Comparison of ENCODE assay signal across 8 mouse cellular contexts in genomic region chr8:83782832-83783558, GRCm38 (mm10). TPM values are rescaled to one million over a fixed set of nuclear protein-coding genes. Genes with fewer than 3 reads are reported as not detected.
DNase-seq lines count a peak whose midpoint lies in the region; ATAC-seq and TF ChIP-seq lines count a peak whose summit lies in the region.

No protein-coding gene starts in this region.

- peak; percentile 33 to 96; a peak in 3 of 4 replicates for TF ChIP-seq CTCF in CH12.LX (conservative IDR thresholded peaks at IDR 0.05 in 1 of 2, IDR thresholded peaks at IDR 0.05 in 1 of 2; ENCODE audit: low read depth in 2 of 2, low read length in 2 of 2)

- no peak overlapping the region for H3K4me3 ChIP-seq in CH12.LX (replicated peaks in 1 of 3; ENCODE audit: low read depth in 2 of 3, low read length in 2 of 3, poor library complexity in 1 of 3)
- H3K4me3 ChIP-seq in forebrain, embryonic 14.5 days (ENCODE audit: low read depth, low read length): no peak overlapping the region
- H3K4me3 ChIP-seq in liver, embryonic 16.5 days (ENCODE audit: low read depth, low read length): no peak overlapping the region
- no peak overlapping the region for H3K4me3 ChIP-seq in neural tube, embryonic 12.5 days
- H3K4me3 ChIP-seq in stomach, embryonic 16.5 days (replicated peaks; ENCODE audit: low read length): no peak overlapping the region

- no peaks in the 10 kb centered on the region for H3K79me2 ChIP-seq in CH12.LX (replicated peaks; ENCODE audit: control insufficient read depth, extremely low read depth, insufficient read depth, poor library complexity, severe bottlenecking)

- intact Hi-C loops in heart, postnatal 10 days (cut with DNase I): loop anchor here (1.0 to 5.0 kb wide), 5 partner anchors 58 to 172 kb away; partner anchors contain the start of genes Asf1b and Gm10644

- no peak overlapping the region for H3K4me2 ChIP-seq in CH12.LX (ENCODE audit: insufficient read depth, low read depth, poor library complexity, severe bottlenecking)
- H3K4me2 ChIP-seq in forebrain, embryonic 14.5 days (ENCODE audit: low read length): peak overlapping the region; percentile 33; the same call in 1 of the 2 replicates
- 0 out of 2 replicates have a peak overlapping the region, but pooled peaks have one; percentile 12 for H3K4me2 ChIP-seq in liver, embryonic 16.5 days (ENCODE audit: low read depth, low read length)
- H3K4me2 ChIP-seq in neural tube, embryonic 12.5 days (replicated peaks): peak overlapping the region; percentile 44
- H3K4me2 ChIP-seq in stomach, embryonic 16.5 days (ENCODE audit: low read depth, low read length): peak overlapping the region; percentile 33

- ATAC-seq in forebrain, embryonic 14.5 days: peak; percentile 83
- ATAC-seq in liver, embryonic 16.5 days (ENCODE audit: low read depth): peak; percentile 41
- ATAC-seq in neural tube, embryonic 12.5 days (ENCODE audit: low FRiP score, low read depth): peak; percentile 83
- peak; percentile 72; the same call in 1 of the 2 replicates for ATAC-seq in stomach, embryonic 16.5 days (ENCODE audit: insufficient read depth, low FRiP score)

- TF ChIP-seq POLR2A in CH12.LX (IDR thresholded peaks at IDR 0.05; ENCODE audit: low read depth, low read length): no peak

- peak; percentile 86 for TF ChIP-seq RAD21 in CH12.LX (IDR thresholded peaks at IDR 0.05; ENCODE audit: low read depth, low read length)

- WGBS in forebrain, embryonic 14.5 days: 13% methylated on average over 28 of the region's 28 CpGs
- 18% methylated on average over 28 of the region's 28 CpGs for WGBS in liver, embryonic 16.5 days (ENCODE audit: insufficient replicate concordance)
- WGBS in neural tube, embryonic 12.5 days: 16% methylated on average over 28 of the region's 28 CpGs
- WGBS in stomach, embryonic 16.5 days: 17% methylated on average over 28 of the region's 28 CpGs

- in situ Hi-C loops in CH12.LX (cut with MboI; ENCODE audit: low pct_ligation_motif_present, low pct_unique_long_range_greater_than_20kb, low sequenced_read_pairs): loop anchor here (5.0 to 10.0 kb wide), 3 partner anchors 58 to 172 kb away; partner anchors contain the start of genes Asf1b and Gm10644

- DNase-seq in CH12.LX (ENCODE audit: extremely low read depth): peak; percentile 54
- DNase-seq in cerebellum, adult 11 months: peak; percentile 91
- DNase-seq in forebrain, embryonic 14.5 days (ENCODE audit: low spot score): peak; percentile 79
- peak; percentile 89 to 90 for DNase-seq in heart, postnatal 10 days
- DNase-seq in kidney, postnatal 4 days: peak; percentile 90 to 91

- H3K9ac ChIP-seq in CH12.LX (ENCODE audit: insufficient read depth, low read depth): no peak overlapping the region
- no peak overlapping the region; the same call in 1 of the 2 replicates for H3K9ac ChIP-seq in forebrain, embryonic 14.5 days (ENCODE audit: low read length)
- no peak overlapping the region for H3K9ac ChIP-seq in liver, embryonic 16.5 days (ENCODE audit: low read depth, low read length)
- H3K9ac ChIP-seq in neural tube, embryonic 12.5 days: no peak overlapping the region
- H3K9ac ChIP-seq in stomach, embryonic 16.5 days (ENCODE audit: low read length): peak overlapping the region; percentile 31; the same call in 1 of the 2 replicates

- H3K27me3 ChIP-seq in CH12.LX (replicated peaks): no peaks in the 10 kb centered on the region
- H3K27me3 ChIP-seq in forebrain, embryonic 14.5 days (replicated peaks; ENCODE audit: control insufficient read depth, insufficient read depth, low read length): no peaks in the 10 kb centered on the region
- no peaks in the 10 kb centered on the region for H3K27me3 ChIP-seq in liver, embryonic 16.5 days (ENCODE audit: control insufficient read depth, insufficient read depth, low read depth, low read length)
- peaks cover 17% of the 10 kb centered on the region for H3K27me3 ChIP-seq in neural tube, embryonic 12.5 days (replicated peaks)
- H3K27me3 ChIP-seq in stomach, embryonic 16.5 days (ENCODE audit: control insufficient read depth, insufficient read depth, low read length): no peaks in the 10 kb centered on the region

- H3K36me3 ChIP-seq in CH12.LX (replicated peaks in 1 of 2; ENCODE audit: control insufficient read depth in 1 of 2, insufficient read depth in 1 of 2, low read length in 1 of 2): no peaks in the 10 kb centered on the region
- no peaks in the 10 kb centered on the region for H3K36me3 ChIP-seq in forebrain, embryonic 14.5 days (ENCODE audit: control insufficient read depth, insufficient read depth, low read length)
- H3K36me3 ChIP-seq in liver, embryonic 16.5 days (ENCODE audit: control insufficient read depth, insufficient read depth): no peaks in the 10 kb centered on the region
- no peaks in the 10 kb centered on the region for H3K36me3 ChIP-seq in neural tube, embryonic 12.5 days
- no peaks in the 10 kb centered on the region for H3K36me3 ChIP-seq in stomach, embryonic 16.5 days (ENCODE audit: control insufficient read depth, insufficient read depth, low read length)

- TF ChIP-seq EP300 in CH12.LX (IDR thresholded peaks at IDR 0.05; ENCODE audit: low read length): no peak

- no peak overlapping the region for H3K27ac ChIP-seq in CH12.LX (ENCODE audit: insufficient read depth, low read depth)
- no peak overlapping the region for H3K27ac ChIP-seq in forebrain, embryonic 14.5 days (ENCODE audit: low read depth, low read length)
- H3K27ac ChIP-seq in liver, embryonic 16.5 days (ENCODE audit: low read length): no peak overlapping the region
- no peak overlapping the region for H3K27ac ChIP-seq in neural tube, embryonic 12.5 days
- no peak overlapping the region for H3K27ac ChIP-seq in stomach, embryonic 16.5 days (ENCODE audit: low read length)

- peaks cover 0 to 11% of the 10 kb centered on the region in 2 experiments; a peak in 3 of 4 replicates for H3K4me1 ChIP-seq in CH12.LX (ENCODE audit: control insufficient read depth in 1 of 2, insufficient read depth in 2 of 2)
- no peaks in the 10 kb centered on the region for H3K4me1 ChIP-seq in forebrain, embryonic 14.5 days (ENCODE audit: control insufficient read depth, insufficient read depth, low read length)
- peaks cover 4% of the 10 kb centered on the region; the same call in 1 of the 2 replicates for H3K4me1 ChIP-seq in liver, embryonic 16.5 days (ENCODE audit: control insufficient read depth, low read depth, low read length)
- H3K4me1 ChIP-seq in neural tube, embryonic 12.5 days: no peaks in the 10 kb centered on the region
- H3K4me1 ChIP-seq in stomach, embryonic 16.5 days (ENCODE audit: control insufficient read depth, insufficient read depth, low read length): peaks cover 3% of the 10 kb centered on the region

- H3K9me3 ChIP-seq in CH12.LX (replicated peaks; ENCODE audit: low read length): no peaks in the 10 kb centered on the region
- no peaks in the 10 kb centered on the region for H3K9me3 ChIP-seq in forebrain, embryonic 14.5 days (replicated peaks; ENCODE audit: control insufficient read depth, low read length)
- no peaks in the 10 kb centered on the region for H3K9me3 ChIP-seq in liver, embryonic 16.5 days (replicated peaks; ENCODE audit: control insufficient read depth, low read length)
- no peaks in the 10 kb centered on the region for H3K9me3 ChIP-seq in neural tube, embryonic 12.5 days
- H3K9me3 ChIP-seq in stomach, embryonic 16.5 days (replicated peaks; ENCODE audit: control insufficient read depth, low read length): no peaks in the 10 kb centered on the region

- dilution Hi-C loops in CH12.LX (cut with MboI; ENCODE audit: extremely low pct_ligation_motif_present, extremely low pct_unique_long_range_greater_than_20kb, low sequenced_read_pairs): no loop called here

TF ChIP-seq in CH12.LX, 34 proteins besides CTCF, POLR2A, EP300 and RAD21 (continues in another document):
- TF ChIP-seq CHD2 (IDR thresholded peaks at IDR 0.05; ENCODE audit: low read length): peak; percentile 50; the same call in 1 of the 2 replicates
- TF ChIP-seq IRF4 (IDR thresholded peaks at IDR 0.05; ENCODE audit: low read depth, low read length): peak; percentile 37; the same call in 1 of the 2 replicates
- peak; percentile 92 for TF ChIP-seq SMC3 (IDR thresholded peaks at IDR 0.05; ENCODE audit: low read depth, low read length)
- TF ChIP-seq MAZ (IDR thresholded peaks at IDR 0.05; ENCODE audit: low read depth, low read length): 0 out of 2 replicates have a peak, but pooled peaks have one; percentile 52
- TF ChIP-seq GABPA (IDR thresholded peaks at IDR 0.05; ENCODE audit: insufficient replicate concordance, low read depth, low read length): no peak
- no peak for TF ChIP-seq MAFK (IDR thresholded peaks at IDR 0.05; ENCODE audit: insufficient replicate concordance, low read length)
- peak; percentile 38; the same call in 1 of the 2 replicates for TF ChIP-seq NRF1 (IDR thresholded peaks at IDR 0.05; ENCODE audit: low read depth, low read length)
- no peak for TF ChIP-seq E2F4 (IDR thresholded peaks at IDR 0.05; ENCODE audit: insufficient replicate concordance, low read depth, low read length)
- TF ChIP-seq MYC (IDR thresholded peaks at IDR 0.05; ENCODE audit: low read depth, low read length): no peak
- TF ChIP-seq BHLHE40 (IDR thresholded peaks at IDR 0.05; ENCODE audit: low read depth, low read length): peak; percentile 66
- TF ChIP-seq ZC3H11A (IDR thresholded peaks at IDR 0.05; ENCODE audit: low read depth, low read length): peak; percentile 59; the same call in 1 of the 2 replicates
- no peak for TF ChIP-seq ETS1 (conservative IDR thresholded peaks at IDR 0.05; ENCODE audit: low read depth, low read length)
- 0 out of 2 replicates have a peak, but pooled peaks have one; percentile 21 for TF ChIP-seq NELFE (IDR thresholded peaks at IDR 0.05; ENCODE audit: low read depth, low read length)
- no peak for TF ChIP-seq ZKSCAN1 (IDR thresholded peaks at IDR 0.05; ENCODE audit: borderline replicate concordance, low read depth, low read length)
- no peak for TF ChIP-seq POLR2AphosphoS2 (IDR thresholded peaks at IDR 0.05; ENCODE audit: low read depth, low read length)
- TF ChIP-seq ZMIZ1 (IDR thresholded peaks at IDR 0.05; ENCODE audit: low read depth, low read length): no peak
- 0 out of 2 replicates have a peak, but pooled peaks have one; percentile 21 for TF ChIP-seq MAX (IDR thresholded peaks at IDR 0.05; ENCODE audit: low read length)
- TF ChIP-seq TBP (conservative IDR thresholded peaks at IDR 0.05; ENCODE audit: low read depth, low read length): no peak
- TF ChIP-seq HCFC1 (IDR thresholded peaks at IDR 0.05; ENCODE audit: low read depth, low read length): no peak

RNA-seq across cellular contexts. Expression of gene Adgre5, which starts 41.9 kb away (rescaled TPM):
- 23.6 and 27.4 TPM in 2 replicates for total RNA-seq in CH12.LX (2012; rRNA removed)
- 0.54 and 0.66 TPM in 2 replicates for total RNA-seq in CH12.LX (2014; rRNA removed)
- polyA plus RNA-seq in CH12.LX (2012; ENCODE audit: insufficient read length, low read depth): 3.7 and 5.9 TPM in 2 replicates
- polyA plus RNA-seq in forebrain, embryonic 14.5 days (2014; fragmentation: Nextera tagmentation; extraction: Ambion mirVana): 9.3 and 12.4 TPM in 2 replicates
- 10 to 100 TPM; 66.0 to 68.1 TPM for total RNA-seq in heart, postnatal 10 days (2021)
- 16.2 and 18.3 TPM in 2 replicates for polyA plus RNA-seq in liver, embryonic 16.5 days (2015; fragmentation: Nextera tagmentation; extraction: Ambion mirVana)
- 14.2 and 15.7 TPM in 2 replicates for polyA plus RNA-seq in neural tube, embryonic 12.5 days (2016; fragmentation: Nextera tagmentation; extraction: Ambion mirVana)
- 40.5 and 45.6 TPM in 2 replicates for polyA plus RNA-seq in stomach, embryonic 16.5 days (2015; fragmentation: Nextera tagmentation; extraction: Ambion mirVana)
